Mouse (Mus musculus): ENCODE measurements around the gene Aplp1. TPM values are rescaled to one million over a fixed set of nuclear protein-coding genes. Genes with fewer than 3 reads are reported as not detected.

Aplp1 gene
- polyA plus RNA-seq, 1 experiment from 2014 or later: 33.0 TPM

- Histone ChIP-seq H3K4me2 (ENCODE audit: low read depth, low read length) (peak within 1 kb of the TSS; percentile 98), H3K27ac (ENCODE audit: low read length) (peak within 1 kb of the TSS; percentile 61), H3K4me1 (ENCODE audit: control insufficient read depth, insufficient read depth, low read length) (no peaks in the 10 kb centered on the region), H3K9me3 (replicated peaks; ENCODE audit: control insufficient read depth, low read length) (no peaks in the 10 kb centered on the region), H3K27me3 (ENCODE audit: control insufficient read depth, insufficient read depth, low read length) (no peaks in the 10 kb centered on the region), H3K9ac (ENCODE audit: low read length) (peak within 1 kb of the TSS; percentile 75), H3K4me3 (replicated peaks; ENCODE audit: low read length) (peak within 1 kb of the TSS; percentile 68), H3K36me3 (ENCODE audit: control insufficient read depth, insufficient read depth, low read length) (no peaks in the 10 kb centered on the region)
- peak; percentile 51; the same call in 1 of the 2 replicates for ATAC-seq (ENCODE audit: insufficient read depth, low FRiP score)
- 9% methylated on average over 31 of the region's 31 CpGs for WGBS
These were observed 24.0 kb downstream of the Aplp1 start, which contains the start of gene Nfkbid for GRCm38 (mm10) chr7:30421175-30421889. Gene Nfkbid (plus strand): TSS chr7:30421732.

- H3K27me3 ChIP-seq (ENCODE audit: control insufficient read depth, insufficient read depth, low read length): no peaks in the 10 kb centered on the region
- H3K27ac ChIP-seq (ENCODE audit: low read length): no peak overlapping the region
- H3K4me2 ChIP-seq (ENCODE audit: low read depth, low read length): no peak overlapping the region
- 68% methylated on average over 3 of the region's 3 CpGs for WGBS
- H3K9ac ChIP-seq (ENCODE audit: low read length): no peak overlapping the region
- no peaks in the 10 kb centered on the region for H3K9me3 ChIP-seq (replicated peaks; ENCODE audit: control insufficient read depth, low read length)
- H3K4me3 ChIP-seq (replicated peaks; ENCODE audit: low read length): no peak overlapping the region
- H3K36me3 ChIP-seq (ENCODE audit: control insufficient read depth, insufficient read depth, low read length): no peaks in the 10 kb centered on the region
- ATAC-seq (ENCODE audit: insufficient read depth, low FRiP score): no peak
- H3K4me1 ChIP-seq (ENCODE audit: control insufficient read depth, insufficient read depth, low read length): no peaks in the 10 kb centered on the region
These were observed 24.7 kb downstream of the Aplp1 start for GRCm38 (mm10) chr7:30420673-30421072.

GRCm38 (mm10) chr7:30419561-30420499, 25.5 kb downstream of the Aplp1 start, which contains the start of gene Hcst:
Gene Hcst (minus strand): TSS chr7:30419854.
- H3K9ac ChIP-seq (ENCODE audit: low read length): no peak within 1 kb of the TSS
- no peak for ATAC-seq (ENCODE audit: insufficient read depth, low FRiP score)
- H3K9me3 ChIP-seq (replicated peaks; ENCODE audit: control insufficient read depth, low read length): no peaks in the 10 kb centered on the region
- no peaks in the 10 kb centered on the region for H3K4me1 ChIP-seq (ENCODE audit: control insufficient read depth, insufficient read depth, low read length)
- no peak within 1 kb of the TSS for H3K4me2 ChIP-seq (ENCODE audit: low read depth, low read length)
- H3K27ac ChIP-seq (ENCODE audit: low read length): peak within 1 kb of the TSS; percentile 61
- no peak within 1 kb of the TSS for H3K4me3 ChIP-seq (replicated peaks; ENCODE audit: low read length)
- H3K36me3 ChIP-seq (ENCODE audit: control insufficient read depth, insufficient read depth, low read length): no peaks in the 10 kb centered on the region
- 58% methylated on average over 10 of the region's 10 CpGs for WGBS
- H3K27me3 ChIP-seq (ENCODE audit: control insufficient read depth, insufficient read depth, low read length): no peaks in the 10 kb centered on the region

- H3K27ac ChIP-seq (ENCODE audit: low read length): no peak overlapping the region
- H3K27me3 ChIP-seq (ENCODE audit: control insufficient read depth, insufficient read depth, low read length): no peaks in the 10 kb centered on the region
- H3K9me3 ChIP-seq (replicated peaks; ENCODE audit: control insufficient read depth, low read length): no peaks in the 10 kb centered on the region
- H3K4me2 ChIP-seq (ENCODE audit: low read depth, low read length): no peak overlapping the region
- no peaks in the 10 kb centered on the region for H3K4me1 ChIP-seq (ENCODE audit: control insufficient read depth, insufficient read depth, low read length)
- no peak overlapping the region for H3K9ac ChIP-seq (ENCODE audit: low read length)
- WGBS: 67% methylated on average over 9 of the region's 9 CpGs
- ATAC-seq (ENCODE audit: insufficient read depth, low FRiP score): no peak
- H3K4me3 ChIP-seq (replicated peaks; ENCODE audit: low read length): no peak overlapping the region
- H3K36me3 ChIP-seq (ENCODE audit: control insufficient read depth, insufficient read depth, low read length): no peaks in the 10 kb centered on the region
These were observed 27.5 kb downstream of the Aplp1 start for GRCm38 (mm10) chr7:30417856-30418255.

- Histone ChIP-seq H3K9ac (ENCODE audit: low read length) (no peak within 1 kb of the TSS), H3K4me3 (replicated peaks; ENCODE audit: low read length) (0 out of 2 replicates have a peak within 1 kb of the TSS, but pooled peaks have one; percentile 1), H3K36me3 (ENCODE audit: control insufficient read depth, insufficient read depth, low read length) (no peaks in the 10 kb centered on the region), H3K4me1 (ENCODE audit: control insufficient read depth, insufficient read depth, low read length) (no peaks in the 10 kb centered on the region), H3K27me3 (ENCODE audit: control insufficient read depth, insufficient read depth, low read length) (no peaks in the 10 kb centered on the region), H3K4me2 (ENCODE audit: low read depth, low read length) (no peak within 1 kb of the TSS), H3K9me3 (replicated peaks; ENCODE audit: control insufficient read depth, low read length) (no peaks in the 10 kb centered on the region), H3K27ac (ENCODE audit: low read length) (peak within 1 kb of the TSS; percentile 24; the same call in 1 of the 2 replicates)
- ATAC-seq (ENCODE audit: insufficient read depth, low FRiP score): no peak
- WGBS: 55% methylated on average over 5 of the region's 5 CpGs
These were observed 31.7 kb downstream of the Aplp1 start, which contains the start of gene Tyrobp for GRCm38 (mm10) chr7:30413596-30413995. Gene Tyrobp (plus strand): TSS chr7:30413760.

- Histone ChIP-seq H3K27ac (ENCODE audit: low read length) (peak overlapping the region; percentile 24; the same call in 1 of the 2 replicates), H3K27me3 (ENCODE audit: control insufficient read depth, insufficient read depth, low read length) (no peaks in the 10 kb centered on the region), H3K36me3 (ENCODE audit: control insufficient read depth, insufficient read depth, low read length) (no peaks in the 10 kb centered on the region), H3K4me1 (ENCODE audit: control insufficient read depth, insufficient read depth, low read length) (no peaks in the 10 kb centered on the region), H3K9ac (ENCODE audit: low read length) (no peak overlapping the region), H3K4me2 (ENCODE audit: low read depth, low read length) (no peak overlapping the region), H3K9me3 (replicated peaks; ENCODE audit: control insufficient read depth, low read length) (no peaks in the 10 kb centered on the region), H3K4me3 (replicated peaks; ENCODE audit: low read length) (no peak overlapping the region)
- WGBS: 53% methylated on average over 4 of the region's 4 CpGs
- ATAC-seq (ENCODE audit: insufficient read depth, low FRiP score): peak; percentile 50; the same call in 1 of the 2 replicates
These were observed 32.6 kb downstream of the Aplp1 start for GRCm38 (mm10) chr7:30412735-30413147.

GRCm38 (mm10) chr7:30411023-30411422, 34.3 kb downstream of the Aplp1 start:
- no peak for ATAC-seq (ENCODE audit: insufficient read depth, low FRiP score)
- Histone ChIP-seq H3K9ac (ENCODE audit: low read length) (no peak overlapping the region), H3K27ac (ENCODE audit: low read length) (no peak overlapping the region), H3K4me3 (replicated peaks; ENCODE audit: low read length) (no peak overlapping the region), H3K4me2 (ENCODE audit: low read depth, low read length) (no peak overlapping the region), H3K27me3 (ENCODE audit: control insufficient read depth, insufficient read depth, low read length) (no peaks in the 10 kb centered on the region), H3K4me1 (ENCODE audit: control insufficient read depth, insufficient read depth, low read length) (no peaks in the 10 kb centered on the region), H3K9me3 (replicated peaks; ENCODE audit: control insufficient read depth, low read length) (no peaks in the 10 kb centered on the region), H3K36me3 (ENCODE audit: control insufficient read depth, insufficient read depth, low read length) (no peaks in the 10 kb centered on the region)
- 66% methylated on average over 3 of the region's 3 CpGs for WGBS

GRCm38 (mm10) chr7:30409789-30410188, 35.5 kb downstream of the Aplp1 start:
- 43% methylated on average over 2 of the region's 2 CpGs for WGBS
- Histone ChIP-seq H3K36me3 (ENCODE audit: control insufficient read depth, insufficient read depth, low read length) (no peaks in the 10 kb centered on the region), H3K27ac (ENCODE audit: low read length) (no peak overlapping the region), H3K9me3 (replicated peaks; ENCODE audit: control insufficient read depth, low read length) (no peaks in the 10 kb centered on the region), H3K27me3 (ENCODE audit: control insufficient read depth, insufficient read depth, low read length) (no peaks in the 10 kb centered on the region), H3K9ac (ENCODE audit: low read length) (no peak overlapping the region), H3K4me2 (ENCODE audit: low read depth, low read length) (no peak overlapping the region), H3K4me1 (ENCODE audit: control insufficient read depth, insufficient read depth, low read length) (no peaks in the 10 kb centered on the region), H3K4me3 (replicated peaks; ENCODE audit: low read length) (no peak overlapping the region)
- ATAC-seq (ENCODE audit: insufficient read depth, low FRiP score): no peak

- Histone ChIP-seq H3K9ac (ENCODE audit: low read length) (no peak overlapping the region), H3K4me2 (ENCODE audit: low read depth, low read length) (no peak overlapping the region), H3K9me3 (replicated peaks; ENCODE audit: control insufficient read depth, low read length) (no peaks in the 10 kb centered on the region), H3K36me3 (ENCODE audit: control insufficient read depth, insufficient read depth, low read length) (no peaks in the 10 kb centered on the region), H3K27me3 (ENCODE audit: control insufficient read depth, insufficient read depth, low read length) (no peaks in the 10 kb centered on the region), H3K4me1 (ENCODE audit: control insufficient read depth, insufficient read depth, low read length) (no peaks in the 10 kb centered on the region), H3K27ac (ENCODE audit: low read length) (no peak overlapping the region), H3K4me3 (replicated peaks; ENCODE audit: low read length) (no peak overlapping the region)
- ATAC-seq (ENCODE audit: insufficient read depth, low FRiP score): no peak
- WGBS: 83% methylated on average over 3 of the region's 3 CpGs
These were observed 36.7 kb downstream of the Aplp1 start for GRCm38 (mm10) chr7:30408639-30409038.
